Mouse (Mus musculus) lung, postnatal 0 days (tissue): ENCODE results near the gene 2900011O08Rik.

Source experiments
- CTCF ChIP-seq: IDR thresholded peaks from 2 replicates; pipeline ENCODE4 v1.5.1; 2016; ENCODE audit warnings: antibody characterized with exemption, mild to moderate bottlenecking
- EP300 ChIP-seq: IDR thresholded peaks from 2 replicates; pipeline ENCODE4 v1.6.1; 2016; ENCODE audit warnings: antibody characterized with exemption, mild to moderate bottlenecking, control low read depth

DNA sequence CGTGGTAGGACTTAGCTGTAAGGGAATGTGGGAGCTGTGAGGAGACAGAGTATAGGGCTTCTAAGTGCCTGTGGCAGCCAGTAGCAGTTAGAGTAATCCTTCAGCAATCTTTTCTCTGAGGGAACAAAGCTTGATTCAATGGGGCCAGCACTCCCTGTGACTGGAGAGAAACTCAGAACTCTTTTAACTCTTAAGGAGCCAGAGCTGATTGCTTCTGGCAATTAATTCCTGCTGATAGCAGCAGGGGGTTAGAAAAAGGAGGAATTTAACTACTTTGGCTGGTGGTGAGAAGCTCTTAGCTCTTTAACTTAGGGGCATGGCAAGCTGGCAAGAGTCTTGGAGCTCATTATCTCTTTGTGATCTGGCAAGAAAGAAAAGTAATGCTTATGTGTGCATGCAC lies 72.1 kb downstream of the 2900011O08Rik start:
- no peak for TF ChIP-seq CTCF
- no peak for TF ChIP-seq EP300
